Mouse (Mus musculus) bone marrow, adult 2 months (tissue): Measurements from ENCODE around the gene Myh7b.

Source experiments
- CTCF ChIP-seq: fragments of 200-500 bp; IDR thresholded peaks from 2 replicates; pipeline ENCODE4 v1.5.1; 2011; ENCODE audit warnings: low read length, control low read depth; ENCODE audit not compliant: control insufficient read depth, insufficient read depth
- POLR2A ChIP-seq: fragments of 200-500 bp; IDR thresholded peaks from 2 replicates; pipeline ENCODE4 v1.6.1; 2011; ENCODE audit warnings: low read depth, mild to moderate bottlenecking, control low read depth, low read length, borderline replicate concordance; ENCODE audit not compliant: control insufficient read depth

DNA sequence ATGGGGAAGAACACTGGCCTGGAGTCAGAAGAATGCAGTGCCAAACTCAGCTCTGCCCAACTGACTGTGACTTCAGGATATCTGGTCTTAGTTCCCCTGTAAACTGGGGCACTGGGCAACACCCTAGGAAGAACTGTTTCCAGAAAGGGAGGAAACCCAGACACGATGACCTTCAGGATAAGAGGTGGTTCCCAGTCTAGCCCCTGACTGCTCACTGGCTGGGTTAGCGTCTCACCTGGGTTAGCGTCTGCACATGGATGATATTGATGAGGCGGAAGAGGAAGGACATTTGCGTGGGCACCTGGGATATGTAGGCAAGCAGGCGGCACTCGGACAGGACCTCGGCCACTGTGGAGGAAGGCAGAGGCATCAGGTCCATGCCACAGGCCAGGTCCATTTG is 24.9 kb downstream of the Myh7b start:
- TF ChIP-seq CTCF (no peak), POLR2A (no peak)
